ENCODE assay signal across 16 mouse cellular contexts in genomic region chr8:120213229-120213628, GRCm38 (mm10). TPM values are rescaled to one million over a fixed set of nuclear protein-coding genes. Genes with fewer than 3 reads are reported as not detected.
"Had no signal": no experiment of that assay in that cellular context is flagged by ENCODE, and none has a peak within 500 bp of the region (broad histone marks: within the 10 kb centered on the region; RNA-seq: fewer than 3 reads in every experiment).

No protein-coding gene starts in this region.

- H3K9ac ChIP-seq: liver, embryonic 15.5 days; midbrain, embryonic 13.5 days; neural tube, embryonic 12.5 days; stomach, embryonic 15.5 days had no signal

- H3K27me3 ChIP-seq: midbrain, embryonic 13.5 days; neural tube, embryonic 12.5 days; stomach, embryonic 15.5 days had no signal

- H3K36me3 ChIP-seq: liver, embryonic 15.5 days; midbrain, embryonic 13.5 days; neural tube, embryonic 12.5 days; stomach, embryonic 15.5 days had no signal

- H3K9me3 ChIP-seq: liver, embryonic 15.5 days; midbrain, embryonic 13.5 days; neural tube, embryonic 12.5 days; stomach, embryonic 15.5 days had no signal

- DNase-seq: kidney, postnatal 14 days; lung, adult 2 months; lung, postnatal 36 days; thymus, adult 2 months; thymus, postnatal 25 days had no signal

- H3K4me1 ChIP-seq: liver, embryonic 15.5 days had no signal

- ATAC-seq: lung, postnatal 0 days; midbrain, embryonic 13.5 days had no signal

- H3K4me3 ChIP-seq: liver, embryonic 15.5 days; midbrain, embryonic 13.5 days; neural tube, embryonic 12.5 days; stomach, embryonic 15.5 days had no signal

- H3K27ac ChIP-seq: liver, embryonic 15.5 days; midbrain, embryonic 13.5 days; neural tube, embryonic 12.5 days; stomach, embryonic 15.5 days had no signal

- H3K4me2 ChIP-seq: liver, embryonic 11.5 days; liver, embryonic 15.5 days; midbrain, embryonic 13.5 days; neural tube, embryonic 12.5 days; stomach, embryonic 15.5 days had no signal

RNA-seq across cellular contexts. Expression of gene Fam92b, which starts 36.0 kb away (rescaled TPM):
- total RNA-seq: left cerebral cortex, postnatal 4 days; megakaryocyte progenitor cell, adult 5-6 weeks had no signal
- polyA plus RNA-seq: limb, embryonic 14.5 days; liver, embryonic 15.5 days; spleen, adult 2 months; urinary bladder, adult 2 months had no signal
